Mouse (Mus musculus) liver, adult 10 weeks (tissue): Measurements from ENCODE around the gene Chek1. TPM values are rescaled to one million over a fixed set of nuclear protein-coding genes. Genes with fewer than 3 reads are reported as not detected.

Experiments used
- polyA plus RNA-seq: library from polyadenylated mRNA; stranded (reverse); fragments of 350-450 nt; fragmentation: Illumina TruSeq; extraction: RNeasy Lipid Tissue Mini Kit (QIAGEN cat#74804); gene quantifications from one replicate; pipeline ENCODE4 v1.2.3, GENCODE M21; 2014; ENCODE audit warnings: low read depth, low replicate concordance

Chek1 gene
- 1.5 TPM for polyA plus RNA-seq

GRCm38 (mm10) chr9:36727034-36727755 is at the start of gene Chek1:
Gene Chek1 (minus strand): TSS chr9:36727065.

GRCm38 (mm10) chr9:36767203-36768143 is 40.6 kb upstream of the Chek1 start, which contains the start of gene Stt3a:
Gene Stt3a (minus strand): TSS chr9:36767679.

GRCm38 (mm10) chr9:36692920-36693319 is 33.9 kb downstream of the Chek1 start, which contains the start of gene Acrv1:
Gene Acrv1 (plus strand): TSS chr9:36693220.

Other genes with a start within 250 kb of the Chek1 start
- not detected for gene Gm5615, start 185.1 kb downstream of the Chek1 start, polyA plus RNA-seq
- not detected for gene Gm17689, start 144.4 kb downstream of the Chek1 start, polyA plus RNA-seq
- gene A630095E13Rik, start 83.7 kb downstream of the Chek1 start, polyA plus RNA-seq: not detected
- not detected for gene Acrv1, start 33.8 kb downstream of the Chek1 start, polyA plus RNA-seq
- 177 TPM for gene Stt3a, start 40.6 kb upstream of the Chek1 start, polyA plus RNA-seq
- gene Ei24, start 70.3 kb upstream of the Chek1 start, polyA plus RNA-seq: 362 TPM
- not detected for gene Fez1, start 94.8 kb upstream of the Chek1 start, polyA plus RNA-seq